Mouse (Mus musculus) CD4-positive, CD25-positive, alpha-beta regulatory T cell, adult 2 months (primary cell): Measurements from ENCODE around the gene Zscan29.

ENCODE experiments used
- DNase-seq: peaks from one replicate; pipeline ENCODE4 v3.0.0-alpha.2; 2012; ENCODE audit warnings: low read depth, low spot score

The Zscan29 gene

DNA sequence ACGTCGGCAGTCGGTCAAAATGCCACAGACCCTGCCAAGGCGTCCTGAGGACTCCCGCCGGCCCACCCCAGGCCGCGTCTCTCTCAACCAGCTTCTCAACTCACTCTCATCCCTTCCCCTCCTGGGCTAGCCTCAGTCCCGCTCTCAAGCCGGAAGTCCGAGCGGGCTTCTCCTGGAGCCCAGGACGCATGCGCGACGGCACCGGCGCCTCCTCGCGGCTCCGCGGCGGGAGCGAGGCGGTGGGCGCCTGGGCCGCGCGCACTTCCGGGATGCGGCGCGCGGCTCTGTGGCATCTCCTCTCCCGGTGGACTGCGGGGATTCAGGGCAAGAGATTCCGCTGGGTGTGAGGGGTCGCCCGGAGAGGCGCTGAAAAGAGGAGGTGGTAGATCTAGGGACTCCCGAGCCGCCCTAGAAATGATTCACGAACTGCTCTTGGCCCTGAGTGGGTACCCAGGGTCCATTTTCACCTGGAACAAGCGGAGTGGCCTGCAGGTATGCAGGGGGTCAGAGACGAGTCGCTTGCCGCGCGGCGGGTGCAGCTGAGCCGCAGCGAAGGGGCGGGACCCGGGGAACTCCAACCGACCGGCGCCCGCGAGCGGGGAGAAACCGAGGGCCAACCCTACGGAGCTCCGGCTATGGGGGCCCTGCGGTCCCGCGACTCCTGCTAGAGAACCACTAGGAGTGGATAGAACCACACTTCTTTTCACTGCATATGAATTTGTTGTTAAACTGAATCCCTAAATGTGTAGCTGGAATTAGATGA, at the start of gene Zscan29:
TSS of gene Zscan29 (minus strand) at position 146 of the 763 bp plus-strand sequence.
- peak; percentile 94 for DNase-seq

DNA sequence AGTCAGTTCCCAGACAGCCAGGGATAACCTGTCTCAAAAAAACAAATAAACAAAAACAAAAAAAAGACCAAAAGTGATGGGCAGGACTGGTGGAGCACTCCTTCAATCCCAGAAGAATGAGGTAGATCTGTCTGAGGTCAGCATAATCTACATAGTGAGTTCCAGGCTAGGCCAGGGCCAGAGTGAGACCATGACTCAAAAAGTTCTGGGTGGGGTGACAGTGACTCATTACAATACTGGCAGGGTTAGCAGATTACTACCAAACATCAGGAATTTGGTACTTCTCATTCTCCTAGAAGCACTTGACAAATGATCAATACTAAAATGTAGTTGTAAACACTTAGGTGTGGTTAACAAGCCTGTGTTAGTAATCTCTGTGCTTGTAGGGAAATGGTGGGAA, 49.1 kb upstream of the Zscan29 start:
- DNase-seq = no peak

DNA sequence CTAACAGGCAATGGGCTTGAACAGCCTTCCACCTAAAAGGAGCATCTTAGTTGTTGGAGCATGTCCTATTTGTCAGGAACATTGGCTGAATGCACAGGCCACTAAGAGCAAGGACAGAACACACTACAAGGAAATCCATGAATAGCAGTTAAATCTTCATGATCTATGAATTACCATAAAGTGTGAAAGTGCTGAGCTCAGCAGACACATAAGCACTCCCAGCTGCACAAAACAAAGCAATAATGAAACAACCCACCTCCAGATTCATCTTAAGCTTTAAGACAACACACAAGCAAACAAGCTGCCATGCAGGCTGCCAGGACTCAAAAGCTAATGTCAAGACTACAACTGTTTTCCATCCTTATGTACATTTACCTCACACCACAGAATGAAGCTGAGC, 48.3 kb upstream of the Zscan29 start:
- DNase-seq = no peak

DNA sequence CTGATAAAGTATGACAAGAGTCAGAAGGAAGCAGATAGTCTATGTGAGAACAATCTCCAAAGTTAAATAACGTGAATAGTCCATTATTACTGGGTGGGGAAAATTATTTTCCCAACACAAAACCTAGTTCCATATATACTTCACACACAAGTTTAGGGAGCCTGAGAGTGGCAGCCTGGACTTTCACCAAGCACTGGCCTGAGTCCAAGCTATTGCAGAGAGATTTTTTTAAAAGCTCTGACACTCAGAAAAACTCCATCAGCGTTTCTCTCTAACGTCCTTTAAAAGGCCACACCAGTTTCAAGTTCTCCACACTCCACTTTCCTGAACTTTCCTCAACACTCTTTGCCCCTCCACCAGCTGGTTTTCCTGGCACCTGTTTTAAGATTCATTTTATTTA, 43.6 kb upstream of the Zscan29 start:
- DNase-seq = no peak

DNA sequence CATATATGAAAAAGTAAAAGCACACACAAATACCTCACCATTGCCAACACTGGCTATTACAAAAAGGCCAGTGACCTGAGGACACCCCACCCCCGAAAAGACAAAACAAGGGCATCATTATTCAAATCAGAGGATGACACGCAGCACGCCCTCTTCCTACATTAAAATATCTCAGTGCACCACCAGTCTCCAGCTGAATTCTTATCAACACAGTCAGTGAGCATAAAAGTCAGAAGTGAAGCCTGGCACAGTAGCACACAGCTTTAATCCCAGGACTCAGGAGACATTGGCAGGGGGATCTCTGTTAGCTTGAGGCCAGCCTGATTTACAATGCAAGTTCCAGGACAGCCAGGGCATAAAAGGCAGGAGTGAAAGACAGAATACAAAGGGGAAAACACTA, 35.6 kb upstream of the Zscan29 start:
- DNase-seq = no peak

DNA sequence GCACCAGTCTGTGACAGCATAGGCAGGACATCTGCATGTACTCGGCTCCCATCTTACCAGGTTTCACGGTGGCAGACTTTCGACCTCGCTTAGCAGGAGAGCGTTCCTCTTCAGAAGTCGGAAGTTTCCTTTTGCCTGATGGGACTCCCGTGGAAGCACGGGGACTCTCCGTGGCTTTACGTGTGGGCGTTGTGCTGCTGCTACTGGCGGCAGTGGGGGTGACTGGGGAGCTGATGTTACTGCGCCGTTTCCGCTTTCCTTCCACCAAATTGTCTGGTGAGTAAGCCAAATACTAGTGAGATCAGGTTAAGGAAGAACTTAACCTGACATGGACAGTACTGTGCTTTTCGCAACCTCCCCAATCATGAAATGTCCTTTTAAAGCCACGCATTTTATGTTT, 33.4 kb upstream of the Zscan29 start:
- no peak for DNase-seq

DNA sequence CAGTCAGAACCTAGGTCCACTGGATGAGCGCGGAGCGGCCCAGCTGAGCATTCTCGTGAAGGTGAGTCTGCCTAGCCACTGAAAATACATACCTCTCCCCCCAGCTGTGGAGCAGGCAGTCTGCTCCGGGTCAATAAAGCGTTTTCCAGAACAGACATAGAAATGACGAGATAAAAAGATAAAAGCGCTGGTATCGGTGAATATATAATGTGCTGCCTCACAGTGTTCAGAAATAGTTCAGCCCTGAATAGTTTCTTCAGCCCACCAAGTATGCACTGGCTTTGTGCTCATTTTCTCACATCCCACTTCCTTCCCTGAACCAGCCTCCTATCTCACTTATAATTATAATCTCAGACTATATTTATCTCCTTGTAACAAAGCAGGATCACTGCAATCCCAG, 24.5 kb upstream of the Zscan29 start:
- DNase-seq = no peak

DNA sequence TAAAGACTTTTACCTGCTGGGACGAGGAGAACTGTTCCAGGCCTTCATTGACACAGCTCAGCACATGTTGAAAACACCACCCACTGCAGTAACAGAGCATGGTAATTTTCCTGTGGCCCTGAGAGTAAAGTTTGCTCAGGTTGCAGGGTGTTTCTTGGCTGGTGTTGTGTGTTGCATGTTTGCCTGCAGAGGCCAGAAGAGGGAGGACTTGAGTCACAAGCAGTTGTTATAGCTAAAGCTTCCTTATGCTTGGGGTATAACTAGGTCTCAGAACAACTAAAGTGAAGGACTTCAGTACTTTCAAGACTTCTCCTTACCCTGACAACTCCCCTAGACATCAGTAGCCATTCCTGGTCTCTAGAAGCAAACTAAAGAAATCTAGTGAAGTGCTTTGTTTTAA, 17.6 kb upstream of the Zscan29 start:
- peak; percentile 15 for DNase-seq

DNA sequence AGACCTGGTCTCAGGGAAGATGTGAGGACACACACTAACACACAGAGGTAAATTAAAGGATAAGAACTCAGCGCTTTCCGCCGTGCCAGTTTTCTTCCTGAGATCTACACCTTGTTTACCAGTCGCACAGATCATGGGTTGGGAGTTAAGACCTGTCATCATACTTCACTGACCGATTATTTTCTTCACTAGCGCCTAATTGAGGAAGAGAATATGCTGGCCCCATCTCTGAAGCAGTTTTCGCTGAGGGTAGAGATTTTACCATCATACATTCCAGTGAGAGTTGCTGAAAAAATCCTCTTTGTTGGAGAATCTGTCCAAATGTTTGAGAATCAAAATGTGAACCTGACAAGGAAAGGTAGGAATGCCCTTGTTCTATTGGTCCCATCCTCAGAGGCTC, 13.2 kb upstream of the Zscan29 start:
- DNase-seq = no peak

DNA sequence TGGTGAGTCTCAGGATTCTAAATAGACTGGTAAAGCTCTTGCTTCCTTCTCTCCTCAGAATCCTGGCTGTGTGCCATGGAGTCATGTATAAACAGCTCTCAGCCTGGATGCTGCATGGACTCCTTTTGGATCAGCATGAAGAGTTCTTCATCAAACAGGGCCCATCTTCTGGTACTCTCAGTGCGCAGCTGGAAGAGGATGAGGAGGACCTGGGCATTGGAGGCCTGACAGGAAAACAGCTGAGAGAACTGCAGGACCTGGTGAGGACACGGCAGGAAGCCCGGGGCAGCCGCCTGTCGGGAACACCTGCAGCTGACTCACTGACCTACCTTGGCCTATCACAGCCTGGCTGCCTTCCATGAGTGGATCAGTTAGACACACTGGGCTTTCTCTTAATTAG, 12.5 kb upstream of the Zscan29 start:
- no peak for DNase-seq

DNA sequence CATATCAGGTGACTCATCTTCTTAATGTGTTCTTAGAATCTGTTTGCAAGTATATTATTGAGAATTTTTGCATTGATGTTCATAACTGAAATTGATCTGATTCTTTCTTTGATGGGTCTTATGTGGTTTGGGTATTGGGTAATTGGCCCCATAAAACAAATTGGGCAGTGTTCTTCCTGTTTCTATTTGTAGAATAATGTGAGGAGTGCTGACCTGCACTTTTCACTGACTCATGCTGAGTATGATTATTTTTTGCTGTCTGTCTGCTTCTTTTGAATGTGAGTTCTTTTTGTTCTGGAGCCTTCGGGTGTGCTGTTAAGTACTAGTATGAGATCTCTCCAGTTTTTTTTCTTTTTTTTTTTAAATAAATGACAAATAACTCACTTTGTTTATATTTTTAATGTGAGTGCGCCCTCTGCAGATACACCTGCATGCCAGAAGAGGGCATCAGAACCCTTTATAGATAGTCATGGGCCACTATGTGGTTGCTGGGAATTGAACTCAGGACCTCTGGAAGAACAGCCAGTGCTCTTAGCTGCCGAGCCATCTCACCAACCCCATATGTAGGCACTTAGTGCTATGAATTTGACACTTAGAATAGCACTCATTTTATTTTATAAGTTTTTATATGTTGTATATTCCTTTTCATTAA, 8.0 kb upstream of the Zscan29 start:
- DNase-seq = peak; percentile 23

DNA sequence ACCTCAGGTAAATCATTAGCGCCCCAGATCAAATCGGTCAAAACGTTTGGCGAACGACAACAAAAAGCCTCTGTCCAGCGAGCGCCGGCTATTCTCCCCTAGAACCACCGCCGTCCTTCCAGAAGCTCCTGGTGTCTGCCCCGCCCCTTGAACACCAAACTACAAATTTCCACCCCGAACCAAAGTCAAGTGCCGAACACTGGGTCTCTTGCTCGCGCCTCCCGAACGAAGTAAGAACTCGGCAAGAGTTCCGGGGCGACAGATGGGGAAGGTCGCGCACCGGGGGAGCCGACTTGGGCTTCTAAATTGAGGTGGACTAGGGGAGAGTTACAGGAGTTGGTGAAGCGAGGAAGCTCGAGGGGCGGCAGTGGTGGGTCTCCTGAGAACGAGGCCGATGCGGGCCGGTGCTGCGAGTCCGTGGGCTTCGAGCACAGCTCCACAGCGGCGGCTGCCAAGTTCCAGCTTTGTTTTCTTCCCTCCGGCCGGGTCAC, 399 bp downstream of the Zscan29 start, which contains the start of gene Tubgcp4:
TSS of gene Tubgcp4 (plus strand) at position 174 of the 491 bp plus-strand sequence.
- DNase-seq = peak; percentile 59

DNA sequence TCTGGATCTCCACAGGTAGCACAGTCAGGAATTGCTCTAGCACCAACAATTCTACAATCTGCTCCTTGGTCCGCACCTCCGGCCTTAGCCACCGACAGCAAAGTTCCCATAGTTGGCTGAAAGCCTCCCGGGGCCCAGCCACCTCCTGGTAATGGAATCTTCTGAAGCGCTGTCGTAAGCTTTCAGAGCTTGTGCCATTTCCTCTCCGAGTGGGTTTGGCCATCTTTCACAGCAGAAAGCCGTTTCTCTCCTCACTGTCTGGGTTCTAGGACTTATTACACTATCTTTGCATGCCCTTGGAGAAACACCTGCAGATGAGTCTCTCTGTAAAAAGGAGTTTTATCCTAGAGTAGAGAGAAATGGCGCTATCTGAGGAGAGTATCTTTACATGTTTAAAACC, 1.0 kb downstream of the Zscan29 start:
- DNase-seq = peak; percentile 51

DNA sequence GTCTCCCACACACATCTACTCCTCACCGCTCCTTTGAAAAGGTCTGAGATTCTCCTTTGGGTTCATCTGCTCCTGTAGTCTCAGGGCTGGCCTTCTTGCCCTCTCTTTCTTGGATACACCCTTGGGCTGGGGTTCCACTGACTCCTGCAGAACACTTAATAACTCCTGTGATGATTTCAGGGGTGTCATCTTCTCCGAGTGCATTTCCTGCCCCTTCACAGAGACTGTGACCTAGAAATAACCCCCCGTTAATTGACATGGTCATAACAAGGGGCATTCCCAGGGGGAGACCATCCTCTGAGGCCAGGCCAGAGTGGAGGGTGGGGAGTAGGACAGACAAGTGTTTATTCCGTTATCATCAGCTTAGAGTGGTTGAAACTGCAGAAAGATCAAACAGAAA, 1.8 kb downstream of the Zscan29 start:
- DNase-seq = peak; percentile 10

DNA sequence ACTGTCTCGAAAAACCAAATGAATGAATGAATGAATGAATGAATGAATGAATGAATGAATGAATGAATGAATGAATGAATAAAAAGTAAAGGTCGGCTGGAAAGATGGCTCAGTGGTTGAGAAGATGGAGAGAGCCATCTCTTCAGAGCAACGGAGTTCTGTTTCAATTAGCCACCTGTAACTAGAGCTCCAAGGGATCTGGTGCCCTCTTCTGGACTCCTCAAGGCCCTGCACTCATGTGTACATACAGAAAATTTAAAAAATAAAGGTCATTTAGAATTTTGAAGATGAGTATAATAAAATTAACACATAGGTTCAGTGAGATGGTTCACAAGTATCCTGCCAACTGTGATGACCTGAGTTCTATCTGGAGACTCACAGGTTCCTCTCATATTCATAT, 17.8 kb downstream of the Zscan29 start:
- peak; percentile 41 for DNase-seq

DNA sequence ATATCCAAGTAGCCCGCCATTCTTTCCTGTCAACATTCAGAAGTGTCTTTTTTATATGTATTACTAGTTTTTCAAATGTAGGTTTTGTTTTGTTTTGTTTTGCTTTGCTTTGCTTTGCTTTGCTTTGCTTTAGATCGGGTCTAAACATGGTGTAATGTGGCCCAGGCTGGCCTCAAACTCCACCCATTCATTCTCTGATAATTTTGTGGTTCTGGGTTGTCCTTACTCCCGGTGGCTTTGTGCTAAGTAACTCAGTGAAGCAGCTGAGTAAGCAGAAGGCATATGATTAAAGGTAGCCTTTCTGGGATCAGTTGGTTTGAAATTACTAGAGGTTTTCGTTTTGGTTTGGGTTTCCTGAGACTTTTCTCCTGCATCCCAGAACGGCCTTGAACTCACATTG, 21.2 kb downstream of the Zscan29 start:
- no peak for DNase-seq

DNA sequence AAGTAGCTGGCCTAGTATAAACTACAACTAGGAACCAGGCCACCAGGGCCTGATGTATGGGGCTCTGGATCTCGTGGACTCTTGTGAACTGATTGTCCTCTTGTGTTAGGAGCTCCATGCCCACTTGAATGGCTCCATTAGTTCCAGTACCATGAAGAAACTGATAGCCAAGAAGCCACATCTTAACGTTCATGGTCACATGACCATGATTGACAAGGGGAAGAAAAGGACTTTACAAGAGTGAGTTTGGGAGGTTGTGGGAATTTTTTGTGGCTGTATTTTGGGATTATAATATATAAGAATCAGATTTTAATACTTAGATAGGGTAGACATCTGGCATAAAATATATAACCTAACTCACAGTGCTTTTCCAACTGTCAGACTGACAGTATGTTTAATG, 28.5 kb downstream of the Zscan29 start:
- no peak for DNase-seq

DNA sequence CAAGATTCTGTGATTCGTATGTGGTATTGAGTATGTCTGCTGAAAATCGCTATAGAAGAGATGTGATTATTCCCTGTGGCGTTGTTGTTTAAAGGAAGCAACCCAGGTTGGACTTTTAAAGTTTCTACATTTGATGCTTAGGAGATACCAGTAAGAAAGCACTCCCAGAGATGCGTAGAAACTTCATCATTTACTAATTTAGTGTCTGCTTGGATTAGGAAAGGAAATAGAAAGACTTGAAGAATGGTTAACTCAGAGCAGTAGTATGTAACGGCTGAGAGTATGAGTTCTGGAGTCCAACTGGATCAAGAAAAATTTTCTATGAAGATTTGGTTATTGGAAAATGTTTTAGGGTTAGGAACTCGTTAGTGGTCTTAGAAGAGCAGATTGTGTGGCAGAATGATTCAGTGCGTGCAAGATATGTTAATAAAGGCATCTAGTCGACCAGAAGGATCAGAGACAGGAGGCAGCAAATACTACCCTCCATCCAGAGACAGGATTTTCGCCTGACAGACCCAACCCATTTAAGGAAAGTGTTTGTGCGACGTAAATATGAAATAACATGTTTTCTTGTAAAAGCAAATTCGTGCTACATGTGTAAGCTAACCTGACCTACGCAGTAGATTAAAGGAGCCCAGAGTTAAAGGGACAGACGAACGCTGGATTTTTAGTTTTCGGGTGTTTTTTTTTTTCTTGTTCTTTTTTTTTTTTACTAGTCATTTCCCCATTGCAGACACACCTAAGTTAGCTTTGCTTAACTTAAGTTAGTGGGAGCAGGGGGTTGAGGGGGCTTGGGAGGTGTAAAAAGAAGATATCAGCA, 29.5 kb downstream of the Zscan29 start:
- no peak for DNase-seq

DNA sequence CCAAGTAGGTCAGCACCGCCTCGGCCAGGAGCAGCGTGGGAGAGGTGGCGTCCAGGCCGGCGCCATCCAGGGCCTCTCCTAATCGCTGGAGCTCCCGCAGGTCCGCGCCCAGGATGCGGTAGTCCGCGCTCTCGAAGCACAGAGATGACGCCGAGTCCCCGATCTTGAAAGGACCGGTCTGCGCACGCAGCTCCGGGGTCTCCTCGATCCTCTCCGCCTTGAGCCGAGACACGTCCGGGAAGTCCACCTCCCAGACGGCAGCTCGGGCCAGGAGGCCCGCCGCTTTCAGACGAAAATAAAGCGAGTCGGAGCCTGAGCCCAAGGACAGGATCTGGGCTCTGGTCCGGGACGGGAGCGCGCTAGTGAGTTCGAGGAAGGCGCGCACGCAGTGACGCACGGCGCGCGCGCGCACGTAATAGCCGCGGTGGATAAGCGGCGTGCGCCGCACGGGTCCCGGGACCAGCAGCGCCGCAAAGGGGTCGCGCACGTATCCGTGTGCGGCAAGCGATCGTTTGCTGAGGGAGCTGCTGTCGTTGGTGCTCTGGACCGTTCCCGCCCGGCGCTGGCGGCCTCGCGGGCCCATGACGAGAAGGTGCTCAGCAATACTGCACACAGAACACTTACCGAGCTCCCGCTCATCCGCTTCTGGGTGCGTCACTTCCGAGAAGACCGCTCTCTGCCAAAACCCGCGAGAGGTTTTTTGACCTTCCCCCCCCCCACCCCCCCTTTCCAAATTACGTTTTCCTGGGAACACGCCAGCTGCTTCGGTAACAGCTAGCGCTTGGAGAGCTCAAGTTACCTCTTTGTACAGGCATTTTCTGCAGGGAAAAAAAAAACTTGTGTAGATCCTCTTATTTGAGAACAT, 30.7 kb downstream of the Zscan29 start, which contains the start of the genes Adal and Lcmt2:
TSS of gene Adal (plus strand) at position 411 of the 865 bp plus-strand sequence.
TSS of gene Lcmt2 (minus strand) at position 636 of the 865 bp plus-strand sequence.
- DNase-seq = peak; percentile 92

DNA sequence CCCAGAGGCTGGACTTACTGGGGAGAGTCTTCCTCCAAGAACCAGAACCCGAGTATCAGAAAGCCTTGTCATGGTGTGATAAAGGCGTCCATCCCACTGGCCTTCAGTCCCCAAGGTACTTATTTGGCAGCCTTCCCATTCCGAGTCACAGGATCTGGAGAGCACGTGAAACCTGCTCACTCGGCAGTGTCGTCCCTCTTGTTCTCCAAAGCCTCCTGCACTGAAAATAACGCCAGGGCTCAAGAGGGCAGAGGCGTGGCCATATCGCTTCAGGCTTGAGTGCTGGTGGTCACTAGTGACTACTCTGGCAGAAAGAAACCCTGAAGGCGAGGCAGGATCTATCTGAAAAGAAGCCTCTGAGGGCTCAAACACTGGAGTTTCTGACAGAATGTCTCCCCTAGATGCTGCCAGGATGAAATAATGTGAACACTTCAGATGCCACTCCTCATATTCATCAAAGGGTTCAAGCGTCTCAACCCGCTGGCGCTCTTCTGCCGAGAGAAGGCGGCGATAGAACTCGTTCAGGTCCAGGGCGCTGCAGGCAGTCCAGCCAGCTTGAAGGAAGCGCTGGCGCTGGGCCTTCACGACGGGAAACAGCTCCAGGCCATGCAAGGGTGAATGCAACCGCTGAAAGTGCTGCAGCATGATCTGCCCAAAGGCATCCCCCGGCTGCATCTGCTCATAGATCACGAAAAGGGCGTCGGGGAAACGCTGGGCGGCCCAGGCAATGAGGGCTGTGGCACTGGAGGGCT, 31.5 kb downstream of the Zscan29 start:
- peak; percentile 14 for DNase-seq
